Mouse (Mus musculus): ENCODE measurements around the gene Pik3c2b. TPM values are rescaled to one million over a fixed set of nuclear protein-coding genes. Genes with fewer than 3 reads are reported as not detected.

Gene Pik3c2b
- polyA plus RNA-seq, 1 experiment = 0.39 TPM

GRCm38 (mm10) chr1:133077606-133078337 is 32.3 kb downstream of the Pik3c2b start:
- Histone ChIP-seq H3K79me2 (ENCODE audit: control insufficient read depth, insufficient read depth) (no peaks in the 10 kb centered on the region), H3K4me3 (ENCODE audit: insufficient read depth, poor library complexity, severe bottlenecking) (no peak overlapping the region), H3ac (ENCODE audit: control insufficient read depth, insufficient read length, low read depth) (no peak overlapping the region), H3K79me3 (ENCODE audit: low read depth) (no peaks in the 10 kb centered on the region), H3K27me3 (ENCODE audit: control insufficient read depth, insufficient read depth, insufficient read length) (no peaks in the 10 kb centered on the region), H3K36me3 (ENCODE audit: control insufficient read depth, insufficient read depth) (no peaks in the 10 kb centered on the region)
- TF ChIP-seq MYOD1 (IDR thresholded peaks at IDR 0.05; ENCODE audit: control insufficient read depth, insufficient read length, low read depth) (no peak), CEBPB (IDR thresholded peaks at IDR 0.05; ENCODE audit: low read depth) (no peak), FOSL1 (IDR thresholded peaks at IDR 0.05; ENCODE audit: insufficient read depth, low read length, poor library complexity, severe bottlenecking) (no peak), MYOG (IDR thresholded peaks at IDR 0.05; ENCODE audit: control insufficient read depth, extremely low read depth, insufficient read length) (no peak), USF1 (IDR thresholded peaks at IDR 0.05; ENCODE audit: low read depth) (no peak), CTCF (IDR thresholded peaks at IDR 0.05; ENCODE audit: control insufficient read depth, insufficient read depth, insufficient read length) (no peak), MAX (IDR thresholded peaks at IDR 0.05) (no peak)

GRCm38 (mm10) chr1:133078338-133078727 is 32.9 kb downstream of the Pik3c2b start:
- Histone ChIP-seq H3K4me3 (ENCODE audit: insufficient read depth, poor library complexity, severe bottlenecking) (no peak overlapping the region), H3K79me2 (ENCODE audit: control insufficient read depth, insufficient read depth) (no peaks in the 10 kb centered on the region), H3K79me3 (ENCODE audit: low read depth) (no peaks in the 10 kb centered on the region), H3K36me3 (ENCODE audit: control insufficient read depth, insufficient read depth) (no peaks in the 10 kb centered on the region), H3ac (ENCODE audit: control insufficient read depth, insufficient read length, low read depth) (no peak overlapping the region), H3K27me3 (ENCODE audit: control insufficient read depth, insufficient read depth, insufficient read length) (no peaks in the 10 kb centered on the region)
- TF ChIP-seq CTCF (IDR thresholded peaks at IDR 0.05; ENCODE audit: control insufficient read depth, insufficient read depth, insufficient read length) (no peak), MAX (IDR thresholded peaks at IDR 0.05) (no peak), USF1 (IDR thresholded peaks at IDR 0.05; ENCODE audit: low read depth) (no peak), FOSL1 (IDR thresholded peaks at IDR 0.05; ENCODE audit: insufficient read depth, low read length, poor library complexity, severe bottlenecking) (no peak), CEBPB (IDR thresholded peaks at IDR 0.05; ENCODE audit: low read depth) (no peak), MYOG (IDR thresholded peaks at IDR 0.05; ENCODE audit: control insufficient read depth, extremely low read depth, insufficient read length) (no peak), MYOD1 (IDR thresholded peaks at IDR 0.05; ENCODE audit: control insufficient read depth, insufficient read length, low read depth) (no peak)

GRCm38 (mm10) chr1:133079509-133079908 is 34.0 kb downstream of the Pik3c2b start:
- H3ac ChIP-seq (ENCODE audit: control insufficient read depth, insufficient read length, low read depth) = no peak overlapping the region
- no peaks in the 10 kb centered on the region for H3K36me3 ChIP-seq (ENCODE audit: control insufficient read depth, insufficient read depth)
- no peaks in the 10 kb centered on the region for H3K79me2 ChIP-seq (ENCODE audit: control insufficient read depth, insufficient read depth)
- H3K27me3 ChIP-seq (ENCODE audit: control insufficient read depth, insufficient read depth, insufficient read length) = no peaks in the 10 kb centered on the region
- no peak overlapping the region for H3K4me3 ChIP-seq (ENCODE audit: insufficient read depth, poor library complexity, severe bottlenecking)
- H3K79me3 ChIP-seq (ENCODE audit: low read depth) = no peaks in the 10 kb centered on the region
- no peak for TF ChIP-seq MYOD1 (IDR thresholded peaks at IDR 0.05; ENCODE audit: control insufficient read depth, insufficient read length, low read depth)
- no peak for TF ChIP-seq CTCF (IDR thresholded peaks at IDR 0.05; ENCODE audit: control insufficient read depth, insufficient read depth, insufficient read length)
- no peak for TF ChIP-seq MAX (IDR thresholded peaks at IDR 0.05)
- no peak for TF ChIP-seq MYOG (IDR thresholded peaks at IDR 0.05; ENCODE audit: control insufficient read depth, extremely low read depth, insufficient read length)
- TF ChIP-seq USF1 (IDR thresholded peaks at IDR 0.05; ENCODE audit: low read depth) = no peak

GRCm38 (mm10) chr1:133080079-133080561 is 34.7 kb downstream of the Pik3c2b start:
- no peak overlapping the region for H3K4me3 ChIP-seq (ENCODE audit: insufficient read depth, poor library complexity, severe bottlenecking)
- TF ChIP-seq MYOG (IDR thresholded peaks at IDR 0.05; ENCODE audit: control insufficient read depth, extremely low read depth, insufficient read length) (no peak), USF1 (IDR thresholded peaks at IDR 0.05; ENCODE audit: low read depth) (no peak), MYOD1 (IDR thresholded peaks at IDR 0.05; ENCODE audit: control insufficient read depth, insufficient read length, low read depth) (no peak), FOSL1 (IDR thresholded peaks at IDR 0.05; ENCODE audit: insufficient read depth, low read length, poor library complexity, severe bottlenecking) (no peak), CEBPB (IDR thresholded peaks at IDR 0.05; ENCODE audit: low read depth) (no peak), CTCF (IDR thresholded peaks at IDR 0.05; ENCODE audit: control insufficient read depth, insufficient read depth, insufficient read length) (no peak), MAX (IDR thresholded peaks at IDR 0.05) (no peak)
- H3K27me3 ChIP-seq (ENCODE audit: control insufficient read depth, insufficient read depth, insufficient read length) = no peaks in the 10 kb centered on the region
- H3K79me2 ChIP-seq (ENCODE audit: control insufficient read depth, insufficient read depth) = no peaks in the 10 kb centered on the region
- H3K79me3 ChIP-seq (ENCODE audit: low read depth) = no peaks in the 10 kb centered on the region
- H3K36me3 ChIP-seq (ENCODE audit: control insufficient read depth, insufficient read depth) = no peaks in the 10 kb centered on the region
- H3ac ChIP-seq (ENCODE audit: control insufficient read depth, insufficient read length, low read depth) = no peak overlapping the region

- H3K79me2 ChIP-seq (ENCODE audit: control insufficient read depth, insufficient read depth) = no peaks in the 10 kb centered on the region
- H3ac ChIP-seq (ENCODE audit: control insufficient read depth, insufficient read length, low read depth) = no peak overlapping the region
- H3K79me3 ChIP-seq (ENCODE audit: low read depth) = no peaks in the 10 kb centered on the region
- no peak overlapping the region for H3K4me3 ChIP-seq (ENCODE audit: insufficient read depth, poor library complexity, severe bottlenecking)
- no peaks in the 10 kb centered on the region for H3K27me3 ChIP-seq (ENCODE audit: control insufficient read depth, insufficient read depth, insufficient read length)
- H3K36me3 ChIP-seq (ENCODE audit: control insufficient read depth, insufficient read depth) = no peaks in the 10 kb centered on the region
- TF ChIP-seq CEBPB (IDR thresholded peaks at IDR 0.05; ENCODE audit: low read depth) (no peak), CTCF (IDR thresholded peaks at IDR 0.05; ENCODE audit: control insufficient read depth, insufficient read depth, insufficient read length) (no peak), MAX (IDR thresholded peaks at IDR 0.05) (no peak), FOSL1 (IDR thresholded peaks at IDR 0.05; ENCODE audit: insufficient read depth, low read length, poor library complexity, severe bottlenecking) (no peak), MYOD1 (IDR thresholded peaks at IDR 0.05; ENCODE audit: control insufficient read depth, insufficient read length, low read depth) (no peak), MYOG (IDR thresholded peaks at IDR 0.05; ENCODE audit: control insufficient read depth, extremely low read depth, insufficient read length) (no peak), USF1 (IDR thresholded peaks at IDR 0.05; ENCODE audit: low read depth) (no peak)
These were observed 35.2 kb downstream of the Pik3c2b start for GRCm38 (mm10) chr1:133080717-133081116.

All from C2C12 (cell line).